Mouse (Mus musculus): Measurements from ENCODE around the gene Zer1. TPM values are rescaled to one million over a fixed set of nuclear protein-coding genes. Genes with fewer than 3 reads are reported as not detected.

Zer1 gene
- total RNA-seq, 2 experiments from 2014 or later: 191 to 213 TPM

- DNase-seq (ENCODE audit: extremely low spot score in 1 of 2, low spot score in 1 of 2): no peak
These were observed 5.8 kb upstream of the Zer1 start for GRCm38 (mm10) chr2:30130156-30130555.

GRCm38 (mm10) chr2:30128789-30129188 is 4.4 kb upstream of the Zer1 start:
- DNase-seq (ENCODE audit: extremely low spot score in 1 of 2, low spot score in 1 of 2): no peak

GRCm38 (mm10) chr2:30123729-30124471 is 485 bp downstream of the Zer1 start:
- peak in 1 of 2 experiments; percentile 29 for DNase-seq (ENCODE audit: extremely low spot score in 1 of 2, low spot score in 1 of 2)

GRCm38 (mm10) chr2:30122766-30123165 is 1.6 kb downstream of the Zer1 start:
- DNase-seq (ENCODE audit: extremely low spot score in 1 of 2, low spot score in 1 of 2): no peak

GRCm38 (mm10) chr2:30120269-30120668 is 4.1 kb downstream of the Zer1 start:
- no peak for DNase-seq (ENCODE audit: extremely low spot score in 1 of 2, low spot score in 1 of 2)

GRCm38 (mm10) chr2:30119641-30120051 is 4.7 kb downstream of the Zer1 start:
- DNase-seq (ENCODE audit: extremely low spot score in 1 of 2, low spot score in 1 of 2): peak in 1 of 2 experiments; percentile 40

GRCm38 (mm10) chr2:30112564-30112963 is 11.8 kb downstream of the Zer1 start:
- no peak for DNase-seq (ENCODE audit: extremely low spot score in 1 of 2, low spot score in 1 of 2)

- no peak for DNase-seq (ENCODE audit: extremely low spot score in 1 of 2, low spot score in 1 of 2)
These were observed 12.9 kb downstream of the Zer1 start for GRCm38 (mm10) chr2:30111500-30111899.

GRCm38 (mm10) chr2:30108260-30108659 is 16.1 kb downstream of the Zer1 start:
- no peak for DNase-seq (ENCODE audit: extremely low spot score in 1 of 2, low spot score in 1 of 2)

- DNase-seq (ENCODE audit: extremely low spot score in 1 of 2, low spot score in 1 of 2): no peak
These were observed 16.7 kb downstream of the Zer1 start for GRCm38 (mm10) chr2:30107646-30108045.

GRCm38 (mm10) chr2:30106364-30106763 is 18.0 kb downstream of the Zer1 start:
- DNase-seq (ENCODE audit: extremely low spot score in 1 of 2, low spot score in 1 of 2): peak in 1 of 2 experiments; percentile 61

GRCm38 (mm10) chr2:30100214-30100613 is 24.2 kb downstream of the Zer1 start:
- no peak for DNase-seq (ENCODE audit: extremely low spot score in 1 of 2, low spot score in 1 of 2)

GRCm38 (mm10) chr2:30095882-30096527 is 28.4 kb downstream of the Zer1 start:
- DNase-seq (ENCODE audit: extremely low spot score in 1 of 2, low spot score in 1 of 2): no peak

GRCm38 (mm10) chr2:30094208-30094588 is 30.2 kb downstream of the Zer1 start:
- no peak for DNase-seq (ENCODE audit: extremely low spot score in 1 of 2, low spot score in 1 of 2)

- peak; percentile 77 to 81 for DNase-seq (ENCODE audit: extremely low spot score in 1 of 2, low spot score in 1 of 2)
These were observed 30.7 kb downstream of the Zer1 start, which contains the start of gene Zdhhc12 for GRCm38 (mm10) chr2:30093471-30094207. TSS of gene Zdhhc12 (minus strand) at chr2:30093648.

- no peak for DNase-seq (ENCODE audit: extremely low spot score in 1 of 2, low spot score in 1 of 2)
These were observed 32.0 kb downstream of the Zer1 start for GRCm38 (mm10) chr2:30092280-30092918.

GRCm38 (mm10) chr2:30091521-30091920 is 32.9 kb downstream of the Zer1 start:
- DNase-seq (ENCODE audit: extremely low spot score in 1 of 2, low spot score in 1 of 2): no peak

GRCm38 (mm10) chr2:30087310-30087709 is 37.1 kb downstream of the Zer1 start:
- no peak for DNase-seq (ENCODE audit: extremely low spot score in 1 of 2, low spot score in 1 of 2)

GRCm38 (mm10) chr2:30084632-30085031 is 39.8 kb downstream of the Zer1 start:
- DNase-seq (ENCODE audit: extremely low spot score in 1 of 2, low spot score in 1 of 2): no peak

GRCm38 (mm10) chr2:30084113-30084512 is 40.3 kb downstream of the Zer1 start:
- no peak for DNase-seq (ENCODE audit: extremely low spot score in 1 of 2, low spot score in 1 of 2)

Measured in layer of hippocampus, postnatal 25 days (tissue).